Mouse (Mus musculus) urinary bladder, postnatal 4 days (tissue): Measurements from ENCODE around the gene Pip5k1b.
A peak's percentile ranks its signal among the peaks of the same experiment; 100 is the strongest.

Experiments
- DNase-seq, 2 experiments: peaks; one replicate each; pipeline ENCODE4 v3.0.0; 2021 to 2022; ENCODE audit warnings: low spot score in 2 of 2

Pip5k1b gene

GRCm38 (mm10) chr19:24518384-24518783 is 37.3 kb downstream of the Pip5k1b start:
- no peak for DNase-seq

- no peak for DNase-seq
These were observed 38.6 kb downstream of the Pip5k1b start for GRCm38 (mm10) chr19:24517057-24517456.

GRCm38 (mm10) chr19:24515941-24516340 is 39.7 kb downstream of the Pip5k1b start:
- DNase-seq: no peak

GRCm38 (mm10) chr19:24514661-24515642 is 40.7 kb downstream of the Pip5k1b start:
- DNase-seq: no peak

GRCm38 (mm10) chr19:24513105-24513843 is 42.4 kb downstream of the Pip5k1b start:
- no peak for DNase-seq

GRCm38 (mm10) chr19:24511939-24512338 is 43.7 kb downstream of the Pip5k1b start:
- DNase-seq: no peak

GRCm38 (mm10) chr19:24509391-24509790 is 46.3 kb downstream of the Pip5k1b start:
- DNase-seq: no peak

GRCm38 (mm10) chr19:24508087-24508767 is 47.4 kb downstream of the Pip5k1b start:
- DNase-seq: no peak

- DNase-seq: no peak
These were observed 52.8 kb downstream of the Pip5k1b start for GRCm38 (mm10) chr19:24502736-24503421.

GRCm38 (mm10) chr19:24501525-24501924 is 54.1 kb downstream of the Pip5k1b start:
- DNase-seq: no peak

- DNase-seq: no peak
These were observed 55.2 kb downstream of the Pip5k1b start for GRCm38 (mm10) chr19:24500431-24500830.

- DNase-seq: no peak
These were observed 56.4 kb downstream of the Pip5k1b start for GRCm38 (mm10) chr19:24499291-24499690.

GRCm38 (mm10) chr19:24493887-24494286 is 61.8 kb downstream of the Pip5k1b start:
- no peak for DNase-seq

- DNase-seq: no peak
These were observed 63.8 kb downstream of the Pip5k1b start for GRCm38 (mm10) chr19:24491824-24492223.

GRCm38 (mm10) chr19:24490275-24490674 is 65.4 kb downstream of the Pip5k1b start:
- DNase-seq: no peak

GRCm38 (mm10) chr19:24486433-24487296 is 69.0 kb downstream of the Pip5k1b start:
- no peak for DNase-seq

GRCm38 (mm10) chr19:24484612-24485194 is 71.0 kb downstream of the Pip5k1b start:
- DNase-seq: no peak

- no peak for DNase-seq
These were observed 74.8 kb downstream of the Pip5k1b start for GRCm38 (mm10) chr19:24480916-24481315.

GRCm38 (mm10) chr19:24476929-24477882 is 78.5 kb downstream of the Pip5k1b start, which contains the start of gene Fam122a:
Gene Fam122a, minus strand, starts transcription at chr19:24477356.
- peak; percentile 91 to 93 for DNase-seq
